Mouse (Mus musculus): ENCODE data around the gene Nr5a2.

Gene Nr5a2

DNA sequence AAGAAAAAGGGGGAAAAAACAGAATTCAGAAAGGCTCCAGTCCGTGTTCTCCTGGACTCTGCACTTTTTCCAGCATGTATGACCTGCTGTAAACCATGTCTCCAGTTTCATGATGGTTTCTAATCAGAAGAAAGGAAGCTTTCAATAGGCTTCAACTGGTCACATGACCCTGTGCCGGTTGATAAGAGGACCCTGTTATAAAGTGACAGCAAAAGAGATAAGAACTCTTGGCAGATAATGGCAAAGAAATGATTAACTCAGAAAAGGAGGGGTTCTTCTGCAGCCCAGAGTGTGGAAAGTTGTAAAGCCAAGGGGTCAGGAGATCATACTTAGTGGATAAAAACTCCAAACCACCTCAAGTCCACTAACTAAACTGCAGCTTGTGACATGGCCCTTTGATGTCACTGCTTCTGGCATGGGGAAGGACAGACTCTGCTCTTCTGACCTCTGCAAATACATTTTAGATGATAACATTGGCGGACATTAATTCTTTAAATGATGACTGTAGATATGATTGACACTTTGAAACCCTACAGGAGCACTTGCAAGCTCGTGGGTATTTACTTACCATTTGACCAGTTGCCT, at the start of gene Nr5a2:
Nr5a2 (minus strand) TSS at position 21 of the 585 bp plus-strand sequence.
- no peak for DNase-seq (ENCODE audit: low spot score)

GRCm38 (mm10) chr1:137008726-137009239, 48.5 kb upstream of the Nr5a2 start:
- no peak for DNase-seq (ENCODE audit: low spot score)

- no peak for DNase-seq (ENCODE audit: low spot score)
Observed at GRCm38 (mm10) chr1:137003816-137004215, 43.6 kb upstream of the Nr5a2 start.

DNA sequence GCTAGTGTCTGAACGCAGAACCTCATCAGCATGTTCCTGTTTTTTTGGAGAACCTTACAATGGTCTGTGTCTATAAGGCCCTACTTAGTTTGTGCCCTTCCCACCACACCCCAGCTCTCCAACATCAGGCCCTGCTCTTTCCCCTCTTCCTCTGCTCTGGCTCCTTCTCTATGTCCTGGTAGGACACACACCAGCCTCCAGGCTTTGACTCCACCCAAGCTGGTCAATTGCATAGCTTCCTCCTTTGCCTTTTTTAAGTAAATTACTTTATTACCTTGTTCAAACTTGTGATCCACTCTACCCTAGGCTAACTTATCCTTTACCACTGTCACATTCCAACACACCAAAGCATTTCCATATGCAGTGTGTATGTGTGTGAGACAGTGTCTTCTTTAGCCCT, 42.9 kb upstream of the Nr5a2 start:
- no peak for DNase-seq (ENCODE audit: low spot score)

GRCm38 (mm10) chr1:136991762-136992352, 31.6 kb upstream of the Nr5a2 start:
- DNase-seq (ENCODE audit: low spot score): no peak

GRCm38 (mm10) chr1:136980253-136980893, 20.1 kb upstream of the Nr5a2 start:
- no peak for DNase-seq (ENCODE audit: low spot score)

- DNase-seq (ENCODE audit: low spot score): no peak
Observed at GRCm38 (mm10) chr1:136977867-136978266, 17.6 kb upstream of the Nr5a2 start.

GRCm38 (mm10) chr1:136974040-136974439, 13.8 kb upstream of the Nr5a2 start:
- DNase-seq (ENCODE audit: low spot score): no peak

DNA sequence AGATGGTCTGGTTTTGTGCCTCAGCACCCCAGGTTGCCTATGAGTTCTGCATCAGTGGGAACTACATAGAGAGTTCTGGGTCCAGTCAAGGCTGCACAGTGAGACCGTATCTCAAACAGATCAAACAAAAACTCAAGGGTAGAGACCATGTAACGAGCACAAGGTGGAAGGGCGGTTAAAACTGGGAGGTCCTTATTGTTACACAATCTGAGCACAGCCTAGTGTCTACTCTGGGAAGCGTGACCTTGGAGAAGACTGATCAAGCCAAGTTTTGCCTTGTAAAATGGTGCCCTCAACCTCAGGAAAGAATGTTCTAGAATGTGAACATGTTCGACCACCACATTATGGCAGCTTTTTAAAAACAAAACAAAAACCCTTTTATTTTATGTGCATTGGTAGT, 12.8 kb upstream of the Nr5a2 start:
- no peak for DNase-seq (ENCODE audit: low spot score)

- no peak for DNase-seq (ENCODE audit: low spot score)
Observed at GRCm38 (mm10) chr1:136970995-136971394, 10.7 kb upstream of the Nr5a2 start.

DNA sequence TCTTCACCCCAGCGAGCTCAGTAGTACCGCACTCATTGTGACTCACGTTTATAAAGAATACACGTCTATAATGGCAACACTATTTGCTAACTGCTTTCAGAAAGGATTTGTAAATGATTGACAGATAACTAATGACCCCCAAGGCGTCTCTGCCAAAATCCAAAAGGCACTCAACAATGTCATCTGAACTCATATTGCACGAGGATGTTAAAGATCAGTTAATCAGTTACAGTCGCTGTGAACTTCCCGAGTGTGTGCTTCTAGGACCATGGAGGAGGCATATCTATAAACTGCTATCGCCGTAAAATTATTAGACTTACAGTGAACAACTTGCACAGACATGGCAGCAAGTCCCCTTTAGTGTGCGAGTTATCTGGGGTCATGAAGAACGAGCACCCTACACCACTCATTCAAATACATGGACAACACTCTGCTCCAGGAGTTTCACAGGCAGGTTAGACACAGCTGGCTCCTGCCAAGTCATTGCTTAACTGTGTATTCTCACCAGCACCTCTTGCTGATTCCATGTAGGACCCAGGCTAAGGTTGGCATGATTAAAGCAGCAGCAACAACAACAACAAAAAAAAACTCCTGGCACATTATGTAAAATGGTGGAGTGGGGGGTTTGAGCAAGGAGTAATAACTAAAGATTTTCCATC, 6.6 kb upstream of the Nr5a2 start:
- no peak for DNase-seq (ENCODE audit: low spot score)

DNA sequence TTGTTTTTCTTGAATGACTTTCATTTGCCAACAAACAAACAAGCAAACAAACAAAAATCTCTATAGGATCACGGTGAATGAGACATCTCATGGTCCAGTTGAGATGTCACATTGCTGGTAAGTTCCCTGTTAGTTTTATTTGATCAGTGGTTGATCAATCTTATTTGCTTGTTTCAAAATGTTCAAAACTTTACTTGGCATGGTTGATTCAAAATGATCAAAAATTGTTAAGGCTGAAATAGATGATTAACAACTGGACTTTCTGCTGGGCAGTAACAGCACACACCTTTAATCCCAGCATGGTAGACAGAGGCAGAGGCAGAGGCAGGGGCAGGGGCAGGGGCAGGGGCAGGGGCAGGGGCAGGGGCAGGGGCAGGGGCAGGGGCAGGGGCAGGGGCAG, 757 bp downstream of the Nr5a2 start:
- DNase-seq (ENCODE audit: low spot score): no peak

DNA sequence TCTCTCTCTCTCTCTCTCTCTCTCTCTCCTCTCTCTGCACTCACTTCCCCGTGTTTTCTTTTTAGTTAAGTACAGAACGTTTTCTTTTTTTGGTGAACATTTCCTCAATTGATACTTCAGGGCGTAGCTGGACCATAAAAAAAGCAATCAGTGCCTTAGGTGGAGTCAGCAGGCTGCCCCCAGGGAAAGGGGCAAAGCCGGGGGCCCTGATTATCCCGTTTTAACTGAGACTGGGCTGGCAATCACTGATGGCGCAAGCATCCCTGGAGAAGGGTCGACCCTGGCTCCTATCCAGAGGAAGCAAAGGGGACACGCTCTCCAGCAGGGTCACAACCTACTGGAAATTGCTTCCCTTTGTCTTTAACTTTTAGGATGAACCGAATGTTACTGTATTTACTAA, 1.6 kb downstream of the Nr5a2 start:
- DNase-seq (ENCODE audit: low spot score): no peak

DNA sequence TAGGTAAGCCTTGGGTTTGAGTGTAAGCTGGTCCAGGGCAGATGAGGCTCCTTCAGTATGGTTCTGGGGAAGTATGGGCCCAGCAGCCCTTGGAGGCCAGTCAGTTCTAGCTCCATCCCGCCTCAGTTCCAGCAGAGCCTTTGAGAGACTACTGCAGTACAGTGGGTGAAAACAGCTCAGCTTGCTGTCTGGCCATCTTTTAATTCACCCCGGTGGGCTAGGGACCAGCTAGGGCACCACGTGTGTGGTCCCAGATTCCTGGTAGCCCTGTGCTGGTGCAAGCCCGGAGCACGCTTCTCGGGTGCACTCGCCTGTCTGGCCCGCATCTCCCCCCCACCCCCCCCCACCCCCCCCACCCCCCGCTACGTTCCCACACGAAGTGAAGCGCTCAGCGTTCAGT, 2.1 kb downstream of the Nr5a2 start:
- DNase-seq (ENCODE audit: low spot score): no peak

GRCm38 (mm10) chr1:136957696-136958095, 2.6 kb downstream of the Nr5a2 start:
- DNase-seq (ENCODE audit: low spot score): no peak

- DNase-seq (ENCODE audit: low spot score): no peak
Observed at GRCm38 (mm10) chr1:136954108-136954494, 6.1 kb downstream of the Nr5a2 start.

GRCm38 (mm10) chr1:136953444-136954107, 6.7 kb downstream of the Nr5a2 start:
- DNase-seq (ENCODE audit: low spot score): no peak

DNA sequence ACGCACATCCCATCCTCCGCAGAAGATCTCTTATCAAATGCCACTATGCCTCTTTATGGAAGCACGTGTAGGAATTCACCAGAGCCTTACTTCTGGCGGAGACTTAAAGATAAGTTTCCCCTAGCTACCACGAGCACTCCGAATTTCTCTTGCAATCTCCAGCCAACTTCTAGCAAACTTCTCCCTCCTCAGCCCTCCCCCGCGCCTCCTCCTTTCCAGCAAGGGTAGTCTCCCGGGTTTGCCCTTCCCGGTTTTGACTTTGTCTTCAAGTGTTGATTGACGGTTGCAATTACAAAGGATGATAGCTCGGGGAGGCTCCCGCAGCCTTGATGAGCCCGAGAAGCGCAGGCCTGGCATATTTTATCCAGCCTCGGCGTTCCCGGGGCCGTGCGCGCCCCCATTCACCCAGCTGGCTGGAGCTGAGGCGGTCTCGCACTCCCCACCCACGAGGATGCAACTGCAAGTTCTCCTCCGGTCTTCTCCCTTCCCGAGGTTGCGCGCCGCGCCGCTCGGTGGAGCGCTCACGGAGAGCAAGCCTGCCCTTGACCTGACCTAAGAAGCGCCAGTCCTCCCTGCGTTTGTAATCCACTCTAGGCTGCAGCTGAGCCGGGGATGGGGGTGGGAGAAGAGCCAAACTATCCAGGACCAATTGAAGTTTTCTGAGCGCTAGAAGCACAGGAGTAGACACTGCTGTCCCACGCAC, 7.5 kb downstream of the Nr5a2 start:
- no peak for DNase-seq (ENCODE audit: low spot score)

DNA sequence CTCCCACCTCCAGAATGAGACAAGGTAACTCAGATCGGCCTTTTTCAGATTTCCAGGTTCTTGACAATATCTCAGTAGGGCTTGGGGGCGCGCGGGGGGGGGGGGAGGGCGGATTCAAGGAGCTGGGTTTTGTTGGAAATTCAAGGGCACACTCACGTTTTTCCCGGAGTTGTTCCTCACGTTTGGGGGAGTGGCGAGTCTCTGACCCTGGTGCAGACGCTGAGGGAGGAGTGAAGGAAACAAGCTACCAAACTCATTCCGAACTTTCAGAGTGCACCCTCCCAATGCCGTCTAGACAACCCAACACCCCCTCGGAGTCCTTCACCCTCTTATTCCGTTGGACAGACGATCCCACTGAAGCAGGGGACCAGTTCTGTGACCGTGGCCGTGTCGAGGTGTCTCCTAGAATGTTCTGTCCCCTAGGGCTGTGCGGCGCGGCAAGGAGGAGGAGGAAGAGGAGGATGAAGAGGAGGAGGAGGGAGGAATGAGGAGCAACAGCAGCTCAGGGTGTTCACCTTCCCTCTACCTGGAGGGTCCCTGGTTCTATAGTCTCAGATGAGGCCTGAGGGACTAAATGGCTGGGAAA, 8.2 kb downstream of the Nr5a2 start:
- DNase-seq (ENCODE audit: low spot score): no peak

- no peak for DNase-seq (ENCODE audit: low spot score)
Observed at GRCm38 (mm10) chr1:136951155-136951650, 9.0 kb downstream of the Nr5a2 start.

- DNase-seq (ENCODE audit: low spot score): no peak
Observed at GRCm38 (mm10) chr1:136949323-136949741, 10.9 kb downstream of the Nr5a2 start.
